Mouse (Mus musculus): Measurements from ENCODE around the gene Sufu.

- peak; percentile 60 for TF ChIP-seq POLR2AphosphoS2 (IDR thresholded peaks at IDR 0.05; ENCODE audit: insufficient read length, low read depth)
- TF ChIP-seq POLR2A (IDR thresholded peaks at IDR 0.05; ENCODE audit: insufficient read length, low read depth), result peak; percentile 40
- TF ChIP-seq TCF12 (IDR thresholded peaks at IDR 0.05; ENCODE audit: insufficient read depth, poor library complexity, severe bottlenecking), result no peak
- TF ChIP-seq REST (IDR thresholded peaks at IDR 0.05; ENCODE audit: insufficient read depth, insufficient read length), result no peak
Measured at GRCm38 (mm10) chr19:46524601-46525321, 128.1 kb downstream of the Sufu start.
